Mouse (Mus musculus) neural tube, embryonic 15.5 days (tissue): ENCODE data around the gene Bcat2. TPM values are rescaled to one million over a fixed set of nuclear protein-coding genes. Genes with fewer than 3 reads are reported as not detected.

Source experiments
- ATAC-seq: fragments of 200-750 bp; cut with Nextera tagmentation; 2 replicates; pipeline ENCODE4 v1.8.0; 2017; ENCODE audit warnings: mild to moderate bottlenecking, moderate TSS enrichment, moderate library complexity; ENCODE audit not compliant: low FRiP score
- H3K27ac ChIP-seq: fragments of 300-500 bp; sonication (generic); replicated peaks from 2 replicates; pipeline ENCODE4 v1.5.1; 2015; ENCODE audit warnings: mild to moderate bottlenecking, inconsistent platforms
- H3K27me3 ChIP-seq: fragments of 300-500 bp; sonication (generic); replicated peaks from 2 replicates; pipeline ENCODE4 v1.6.1; 2015; ENCODE audit warnings: inconsistent platforms
- H3K36me3 ChIP-seq: fragments of 300-500 bp; sonication (generic); 2 replicates; pipeline ENCODE4 v1.6.1; 2015; ENCODE audit warnings: inconsistent platforms
- H3K4me1 ChIP-seq: fragments of 300-500 bp; sonication (generic); 2 replicates; pipeline ENCODE4 v1.6.1; 2015; ENCODE audit warnings: inconsistent platforms
- H3K4me2 ChIP-seq: fragments of 300-500 bp; sonication (generic); 2 replicates; pipeline ENCODE4 v1.6.1; 2015; ENCODE audit warnings: inconsistent platforms, mild to moderate bottlenecking, moderate library complexity
- H3K4me3 ChIP-seq: fragments of 300-500 bp; sonication (generic); replicated peaks from 2 replicates; pipeline ENCODE4 v1.5.1; 2015; ENCODE audit warnings: mild to moderate bottlenecking, inconsistent platforms
- H3K9ac ChIP-seq: fragments of 300-500 bp; sonication (generic); replicated peaks from 2 replicates; pipeline ENCODE4 v1.6.1; 2015; ENCODE audit warnings: mild to moderate bottlenecking, inconsistent platforms
- H3K9me3 ChIP-seq: fragments of 300-500 bp; sonication (generic); replicated peaks from 2 replicates; pipeline ENCODE4 v1.6.1; 2016; ENCODE audit warnings: inconsistent platforms
- WGBS: fragments of 180-500 bp; shearing (Covaris S2); methylation state at CpG from one replicate; pipeline ENCODE4 v1.1.7; 2015; ENCODE audit warnings: mixed read lengths; 5-methylcytosine and 5-hydroxymethylcytosine counted together
- polyA plus RNA-seq: library from polyadenylated mRNA; unstranded; fragments of >200 nt; fragmentation: Nextera tagmentation; extraction: Ambion mirVana; gene quantifications from 2 replicates; pipeline ENCODE4 v1.2.1, GENCODE M21; 2015

Bcat2 gene
- polyA plus RNA-seq, 1 experiment from 2014 or later = 25.4 TPM

DNA sequence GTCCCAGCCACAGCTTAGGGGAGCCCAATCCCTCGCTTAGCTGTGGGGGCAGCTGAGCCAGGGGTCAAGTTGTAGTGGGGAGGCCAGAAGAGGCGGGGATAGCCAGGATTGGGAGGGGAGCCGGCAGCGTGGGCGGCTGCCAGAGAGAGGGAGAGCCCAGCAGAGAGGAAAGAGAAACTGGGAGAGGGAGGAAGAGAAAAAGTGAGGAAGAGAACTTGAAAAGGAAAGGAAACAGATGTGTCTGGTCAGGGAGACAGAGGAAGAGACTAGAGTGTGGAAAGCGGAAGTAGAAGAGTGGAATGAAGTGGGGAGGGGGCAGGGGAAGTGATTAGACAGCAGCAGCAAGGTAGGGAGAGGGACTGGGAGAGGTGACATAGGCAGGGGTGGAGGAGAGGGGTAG is 40.5 kb upstream of the Bcat2 start:
- Histone ChIP-seq H3K27me3 (no peaks in the 10 kb centered on the region), H3K36me3 (no peaks in the 10 kb centered on the region), H3K4me2 (no peak overlapping the region), H3K27ac (no peak overlapping the region), H3K9me3 (no peaks in the 10 kb centered on the region), H3K4me3 (no peak overlapping the region), H3K9ac (no peak overlapping the region), H3K4me1 (peaks cover 20% of the 10 kb centered on the region)
- ATAC-seq = no peak
- WGBS = 27% methylated on average over 6 of the region's 6 CpGs

GRCm38 (mm10) chr7:45530643-45531042 is 39.3 kb upstream of the Bcat2 start:
- no peaks in the 10 kb centered on the region for H3K36me3 ChIP-seq
- peaks cover 8% of the 10 kb centered on the region for H3K4me1 ChIP-seq
- no peak overlapping the region for H3K4me2 ChIP-seq
- H3K9me3 ChIP-seq = no peaks in the 10 kb centered on the region
- H3K27me3 ChIP-seq = no peaks in the 10 kb centered on the region
- 74% methylated on average over 2 of the region's 2 CpGs for WGBS
- H3K27ac ChIP-seq = 0 out of 2 replicates have a peak overlapping the region, but pooled peaks have one; percentile 18
- H3K4me3 ChIP-seq = no peak overlapping the region
- no peak overlapping the region for H3K9ac ChIP-seq
- no peak for ATAC-seq

- Histone ChIP-seq H3K4me2 (no peak overlapping the region), H3K9me3 (no peaks in the 10 kb centered on the region), H3K27me3 (no peaks in the 10 kb centered on the region), H3K36me3 (no peaks in the 10 kb centered on the region), H3K27ac (no peak overlapping the region), H3K9ac (no peak overlapping the region), H3K4me3 (no peak overlapping the region), H3K4me1 (peaks cover 7% of the 10 kb centered on the region)
- 88% methylated on average over 1 of the region's 1 CpGs for whole genome bisulfite sequencing
- no peak for ATAC-seq
Measured at GRCm38 (mm10) chr7:45535676-45536075, 34.3 kb upstream of the Bcat2 start.

GRCm38 (mm10) chr7:45537602-45538001 is 32.4 kb upstream of the Bcat2 start:
- H3K27ac ChIP-seq = peak overlapping the region; percentile 68

GRCm38 (mm10) chr7:45538163-45539041 is 31.6 kb upstream of the Bcat2 start:
- H3K27me3 ChIP-seq = no peaks in the 10 kb centered on the region
- no peaks in the 10 kb centered on the region for H3K9me3 ChIP-seq
- WGBS = 2% methylated on average over 28 of the region's 29 CpGs
- H3K4me3 ChIP-seq = peak overlapping the region; percentile 59
- no peaks in the 10 kb centered on the region for H3K36me3 ChIP-seq
- peak overlapping the region; percentile 65 for H3K9ac ChIP-seq
- peak overlapping the region; percentile 68 for H3K27ac ChIP-seq
- peaks cover 7% of the 10 kb centered on the region for H3K4me1 ChIP-seq
- ATAC-seq = peak; percentile 93
- peak overlapping the region; percentile 85 for H3K4me2 ChIP-seq

More at GRCm38 (mm10) chr7:45537602-45538001, 32.4 kb upstream of the Bcat2 start:
- Histone ChIP-seq H3K4me2 (peak overlapping the region; percentile 85), H3K4me3 (peak overlapping the region; percentile 59), H3K36me3 (no peaks in the 10 kb centered on the region), H3K9me3 (no peaks in the 10 kb centered on the region), H3K27me3 (no peaks in the 10 kb centered on the region), H3K4me1 (peaks cover 7% of the 10 kb centered on the region), H3K9ac (peak overlapping the region; percentile 65)
- no peak; the same call in 1 of the 2 replicates for ATAC-seq
- WGBS = 80% methylated on average over 10 of the region's 10 CpGs

DNA sequence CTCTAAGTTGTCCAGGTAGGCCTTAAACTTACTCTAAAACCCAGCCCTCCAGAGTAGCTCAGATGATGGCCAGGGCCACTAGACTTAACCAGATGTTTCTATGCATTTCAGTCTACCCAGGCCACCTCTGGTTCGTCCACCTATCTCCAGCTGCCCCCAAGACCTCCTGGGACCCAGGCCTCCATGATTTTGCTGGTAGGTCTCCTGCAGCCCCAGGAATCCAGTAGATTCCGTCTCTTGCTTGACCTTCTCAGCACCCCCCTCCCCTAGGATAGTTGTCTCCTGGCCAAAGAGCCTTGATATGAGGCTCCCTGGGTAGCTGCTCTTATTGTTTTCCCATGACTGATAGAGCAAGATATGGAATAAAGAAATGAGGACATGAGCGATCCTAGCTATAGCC is 30.9 kb upstream of the Bcat2 start:
- H3K27me3 ChIP-seq = no peaks in the 10 kb centered on the region
- no peak overlapping the region for H3K9ac ChIP-seq
- no peak; the same call in 1 of the 2 replicates for ATAC-seq
- WGBS = 83% methylated on average over 3 of the region's 3 CpGs
- peaks cover 7% of the 10 kb centered on the region for H3K4me1 ChIP-seq
- no peaks in the 10 kb centered on the region for H3K9me3 ChIP-seq
- H3K36me3 ChIP-seq = no peaks in the 10 kb centered on the region
- H3K4me2 ChIP-seq = no peak overlapping the region; the same call in 1 of the 2 replicates
- H3K27ac ChIP-seq = no peak overlapping the region
- no peak overlapping the region for H3K4me3 ChIP-seq

- ATAC-seq = no peak
- no peaks in the 10 kb centered on the region for H3K36me3 ChIP-seq
- 81% methylated on average over 2 of the region's 2 CpGs for WGBS
- H3K4me1 ChIP-seq = peaks cover 7% of the 10 kb centered on the region
- no peaks in the 10 kb centered on the region for H3K9me3 ChIP-seq
- H3K9ac ChIP-seq = no peak overlapping the region
- H3K4me3 ChIP-seq = no peak overlapping the region
- no peaks in the 10 kb centered on the region for H3K27me3 ChIP-seq
- no peak overlapping the region for H3K4me2 ChIP-seq
- H3K27ac ChIP-seq = no peak overlapping the region
Measured at GRCm38 (mm10) chr7:45540213-45540612, 29.7 kb upstream of the Bcat2 start.

DNA sequence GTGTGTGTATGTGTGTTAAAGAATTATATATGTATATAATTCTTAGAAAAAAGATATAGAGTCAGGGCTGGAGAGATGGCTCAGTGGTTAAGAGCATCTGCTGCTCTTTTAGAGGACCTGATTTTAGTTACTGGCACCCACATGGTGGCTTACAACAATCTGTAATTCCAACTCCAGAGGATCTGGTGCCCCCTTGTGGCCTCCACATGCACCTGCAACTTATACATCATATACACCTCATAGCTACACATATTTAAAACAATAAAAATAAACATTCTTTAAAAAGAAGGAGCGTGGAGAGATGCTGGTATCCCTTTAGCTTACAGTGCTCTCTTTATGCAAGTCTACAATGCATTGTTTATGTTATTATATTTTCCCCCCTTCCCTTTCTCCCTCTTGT is 25.4 kb upstream of the Bcat2 start:
- Histone ChIP-seq H3K4me2 (no peak overlapping the region), H3K36me3 (no peaks in the 10 kb centered on the region), H3K9me3 (no peaks in the 10 kb centered on the region), H3K27ac (no peak overlapping the region), H3K9ac (no peak overlapping the region), H3K27me3 (no peaks in the 10 kb centered on the region), H3K4me3 (no peak overlapping the region), H3K4me1 (no peaks in the 10 kb centered on the region)
- 87% methylated on average over 1 of the region's 1 CpGs for WGBS
- ATAC-seq = no peak

- Histone ChIP-seq H3K27ac (no peak overlapping the region), H3K36me3 (no peaks in the 10 kb centered on the region), H3K9me3 (no peaks in the 10 kb centered on the region), H3K4me2 (no peak overlapping the region), H3K9ac (no peak overlapping the region), H3K4me3 (no peak overlapping the region), H3K27me3 (no peaks in the 10 kb centered on the region), H3K4me1 (no peaks in the 10 kb centered on the region)
- WGBS = 91% methylated on average over 16 of the region's 16 CpGs
- no peak for ATAC-seq
Measured at GRCm38 (mm10) chr7:45549641-45550436, 20.1 kb upstream of the Bcat2 start.

DNA sequence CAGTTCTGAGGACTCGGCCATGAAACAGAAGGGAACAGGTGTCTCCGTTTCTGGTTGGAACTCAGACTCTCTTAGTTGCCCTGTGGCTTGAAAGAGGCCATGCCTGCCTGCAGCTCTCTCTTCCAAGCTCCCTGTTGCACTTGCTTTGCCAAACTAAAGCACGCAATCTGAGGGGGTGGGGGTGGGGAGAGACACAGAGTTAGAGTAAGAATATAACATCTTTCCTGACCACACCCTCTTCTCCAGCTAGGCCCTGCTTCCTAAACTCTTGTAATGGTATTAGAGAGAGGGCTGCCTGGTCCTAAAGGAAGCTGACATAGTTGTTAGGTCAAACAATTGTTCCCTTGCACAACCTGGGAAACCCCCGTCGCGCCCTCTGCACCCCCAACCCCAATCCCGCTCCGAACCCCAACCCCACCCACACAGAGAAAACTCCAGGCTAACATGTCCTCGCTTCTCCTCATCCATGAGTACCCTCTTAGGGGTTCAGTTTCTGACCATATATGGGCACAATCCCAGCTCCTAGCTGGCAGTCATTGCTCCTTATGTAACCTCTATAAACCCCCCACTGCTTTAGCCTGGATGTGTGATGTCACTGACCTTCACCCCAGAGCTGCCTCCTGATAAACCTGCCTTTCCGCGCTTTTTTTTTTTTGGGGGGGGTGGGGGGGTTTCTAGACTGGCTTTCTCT is 19.0 kb upstream of the Bcat2 start:
- H3K36me3 ChIP-seq = no peaks in the 10 kb centered on the region
- 0 out of 2 replicates have a peak overlapping the region, but pooled peaks have one; percentile 10 for H3K9ac ChIP-seq
- 76% methylated on average over 11 of the region's 11 CpGs for WGBS
- no peaks in the 10 kb centered on the region for H3K4me1 ChIP-seq
- H3K27me3 ChIP-seq = no peaks in the 10 kb centered on the region
- ATAC-seq = no peak
- no peaks in the 10 kb centered on the region for H3K9me3 ChIP-seq
- H3K27ac ChIP-seq = no peak overlapping the region
- H3K4me3 ChIP-seq = no peak overlapping the region
- H3K4me2 ChIP-seq = no peak overlapping the region

DNA sequence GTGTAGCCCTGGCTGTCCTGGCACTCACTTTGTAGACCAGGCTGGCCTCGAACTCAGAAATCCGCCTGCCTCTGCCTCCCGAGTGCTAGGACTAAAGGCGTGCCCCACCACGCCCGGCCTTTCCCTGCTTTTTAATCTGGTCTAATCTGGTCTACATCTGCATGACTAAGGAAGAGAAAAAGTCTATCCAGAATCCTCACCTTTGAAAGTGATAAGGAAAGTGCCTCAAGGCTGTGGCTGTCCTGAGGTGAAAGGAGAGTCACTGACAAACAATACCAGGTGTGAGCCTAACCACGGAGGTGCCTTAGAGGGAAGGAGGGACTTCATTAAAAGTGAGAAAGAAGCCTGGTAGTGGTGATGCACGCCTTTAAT is 18.5 kb upstream of the Bcat2 start:
- H3K9me3 ChIP-seq = no peaks in the 10 kb centered on the region
- 86% methylated on average over 8 of the region's 8 CpGs for WGBS
- H3K36me3 ChIP-seq = no peaks in the 10 kb centered on the region
- no peaks in the 10 kb centered on the region for H3K4me1 ChIP-seq
- no peak overlapping the region for H3K4me2 ChIP-seq
- H3K27me3 ChIP-seq = no peaks in the 10 kb centered on the region
- H3K27ac ChIP-seq = no peak overlapping the region
- H3K4me3 ChIP-seq = no peak overlapping the region
- no peak for ATAC-seq
- H3K9ac ChIP-seq = no peak overlapping the region
